Mouse (Mus musculus) cerebellum, adult 2 months (tissue): Measurements from ENCODE around the gene Irf2. TPM values are rescaled to one million over a fixed set of nuclear protein-coding genes. Genes with fewer than 3 reads are reported as not detected.

Experiments used
- DNase-seq, 2 experiments: peaks; one replicate each; pipeline ENCODE4 v3.0.0; 2021
- H3K27ac ChIP-seq: fragments of 200-500 bp; 2 replicates; pipeline ENCODE4 v1.5.1; 2012; ENCODE audit warnings: low read length, control low read depth, inconsistent platforms; ENCODE audit not compliant: insufficient read depth
- H3K27me3 ChIP-seq: fragments of 200-500 bp; 2 replicates; pipeline ENCODE4 v1.6.1; 2012; ENCODE audit warnings: inconsistent platforms, mild to moderate bottlenecking, low read length, moderate library complexity; ENCODE audit not compliant: control insufficient read depth, insufficient read depth
- H3K4me1 ChIP-seq: fragments of 200-500 bp; 2 replicates; pipeline ENCODE4 v1.6.1; 2011; ENCODE audit warnings: low read length; ENCODE audit not compliant: control insufficient read depth, insufficient read depth
- H3K4me3 ChIP-seq: fragments of 200-500 bp; replicated peaks from 2 replicates; pipeline ENCODE3; 2011; ENCODE audit warnings: mild to moderate bottlenecking, low read depth, low read length, control low read depth; ENCODE audit not compliant: insufficient read depth
- CTCF ChIP-seq: fragments of 200-500 bp; IDR thresholded peaks from 2 replicates; pipeline ENCODE4 v1.5.1; 2011; ENCODE audit warnings: low read depth, mild to moderate bottlenecking, control low read depth, low read length, moderate library complexity, borderline replicate concordance; ENCODE audit not compliant: insufficient read depth
- POLR2A ChIP-seq: fragments of 200-500 bp; IDR thresholded peaks from 2 replicates; pipeline ENCODE4 v1.6.1; 2011; ENCODE audit warnings: low read length, control low read depth, borderline replicate concordance; ENCODE audit not compliant: insufficient read depth
- WGBS: fragments of 180-500 bp; shearing (Covaris S2); methylation state at CpG from one replicate; pipeline ENCODE4 v1.1.7; 2018; 5-methylcytosine and 5-hydroxymethylcytosine counted together
- polyA plus RNA-seq: library from polyadenylated mRNA; depleted of rRNA; stranded (reverse); fragments of >200 nt; gene quantifications from 2 replicates; pipeline ENCODE4 v1.2.3, GENCODE M21; 2012

The Irf2 gene
- polyA plus RNA-seq, 1 experiment, result 19.0 TPM

DNA sequence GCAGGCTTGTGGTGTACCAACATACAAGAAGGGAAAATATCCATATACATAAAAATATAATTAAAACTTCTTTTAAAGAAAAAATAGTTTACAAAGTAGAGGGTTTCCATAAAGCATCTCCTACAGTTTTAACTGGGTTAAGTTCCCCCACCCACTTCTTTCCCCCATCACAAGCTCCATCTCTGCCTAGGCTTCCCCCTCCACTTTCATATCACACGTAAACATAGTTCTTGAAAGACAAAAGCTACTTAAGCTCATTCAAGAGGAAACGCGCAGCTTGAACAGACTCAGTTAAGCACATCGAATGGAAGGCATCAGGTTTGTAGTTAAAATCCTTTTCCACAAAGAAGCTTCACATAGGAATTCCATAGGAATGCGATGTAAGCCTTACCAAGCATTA, 32.8 kb upstream of the Irf2 start:
- Histone ChIP-seq H3K27me3 (no peaks in the 10 kb centered on the region), H3K27ac (no peak overlapping the region), H3K4me3 (no peak overlapping the region), H3K4me1 (no peaks in the 10 kb centered on the region)
- no peak for TF ChIP-seq POLR2A
- TF ChIP-seq CTCF, result no peak
- 69% methylated on average over 5 of the region's 5 CpGs for WGBS
- no peak for DNase-seq

DNA sequence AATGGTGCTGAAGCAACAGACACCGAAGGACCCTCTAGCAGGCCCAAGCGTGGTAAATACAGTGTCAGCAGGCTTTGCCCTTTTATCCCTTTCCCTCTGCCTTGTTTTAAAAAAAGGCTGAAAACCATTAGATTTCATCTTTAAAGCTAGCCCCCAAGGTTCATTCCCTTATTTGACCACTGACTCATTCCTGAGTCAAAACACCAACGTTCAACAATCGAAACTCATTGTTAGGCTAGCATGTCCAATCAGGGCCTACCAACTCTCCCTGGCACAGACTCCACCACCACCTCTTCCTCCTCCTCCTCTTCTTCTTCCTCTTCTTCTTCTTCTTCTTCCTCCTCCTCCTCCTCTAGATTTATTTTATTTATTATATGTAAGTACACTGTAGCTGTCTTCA, 30.2 kb upstream of the Irf2 start:
- no peak overlapping the region for H3K4me3 ChIP-seq
- no peaks in the 10 kb centered on the region for H3K4me1 ChIP-seq
- no peak for TF ChIP-seq CTCF
- H3K27ac ChIP-seq, result no peak overlapping the region
- no peak for DNase-seq
- WGBS, result 90% methylated on average over 4 of the region's 4 CpGs
- no peaks in the 10 kb centered on the region for H3K27me3 ChIP-seq

DNA sequence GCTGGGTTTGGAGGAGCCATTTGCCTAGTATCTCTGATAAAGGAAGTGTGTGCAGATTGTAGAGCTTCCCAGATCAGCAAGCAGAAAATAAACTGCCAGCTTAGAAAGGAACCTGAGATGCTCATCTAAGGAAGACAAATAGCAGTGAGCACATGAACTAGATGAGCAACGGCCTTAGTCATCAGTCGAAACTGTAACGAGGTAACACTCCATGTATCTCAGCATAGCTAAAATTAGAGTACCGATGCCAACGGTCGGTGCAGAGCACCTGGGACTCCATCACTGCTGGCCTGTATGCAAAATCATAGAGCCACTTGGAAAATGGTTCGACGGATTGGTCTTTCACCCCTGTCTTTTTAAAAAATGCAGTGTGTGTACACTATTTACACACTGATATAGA, 29.2 kb upstream of the Irf2 start:
- no peak overlapping the region for H3K4me3 ChIP-seq
- 91% methylated on average over 8 of the region's 8 CpGs for WGBS
- TF ChIP-seq CTCF, result no peak
- TF ChIP-seq POLR2A, result no peak

DNA sequence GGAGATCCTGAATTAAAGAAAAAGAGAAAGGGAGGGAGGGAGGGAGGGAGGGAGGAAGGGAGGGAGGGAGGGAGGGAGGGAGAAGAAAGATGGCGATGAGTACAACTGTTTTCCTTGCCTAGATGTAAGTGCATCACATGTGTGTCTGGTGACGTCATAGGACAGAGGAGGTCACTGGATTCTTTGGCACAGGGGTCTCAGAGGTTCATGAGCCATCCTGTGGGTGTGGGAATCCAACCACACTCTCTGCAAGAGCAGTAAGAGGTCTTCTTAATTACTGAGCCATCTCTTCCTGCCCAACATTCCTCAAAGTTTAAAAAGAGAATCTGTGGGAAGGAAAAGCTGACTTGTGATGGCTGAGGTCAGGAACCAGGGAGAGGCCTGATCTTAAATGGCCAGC, 28.0 kb upstream of the Irf2 start:
- 67% methylated on average over 2 of the region's 2 CpGs for whole genome bisulfite sequencing
- H3K27me3 ChIP-seq, result no peaks in the 10 kb centered on the region
- no peak for DNase-seq

More for the DNA sequence above, 29.2 kb upstream of the Irf2 start:
- no peak overlapping the region for H3K27ac ChIP-seq
- H3K4me1 ChIP-seq, result no peaks in the 10 kb centered on the region
- no peak for DNase-seq
- H3K27me3 ChIP-seq, result no peaks in the 10 kb centered on the region

DNA sequence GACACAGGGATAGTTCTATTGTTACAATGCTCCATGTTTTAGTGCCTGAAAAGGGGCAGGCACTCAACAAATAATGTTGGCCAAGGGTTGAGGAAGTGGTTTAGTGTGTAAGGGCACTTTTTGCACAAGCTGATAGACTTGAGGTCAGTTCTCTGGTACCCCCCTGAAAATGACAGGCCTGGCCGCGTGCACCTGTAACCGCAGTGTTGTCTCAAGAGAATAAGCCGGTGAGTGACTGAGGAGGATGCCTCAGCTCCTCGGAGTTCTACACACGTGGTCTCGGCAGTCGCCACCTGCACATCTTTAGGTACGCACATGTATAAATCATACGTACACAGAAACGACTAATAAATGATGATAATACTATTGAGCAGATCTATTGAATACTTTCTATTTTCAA, 26.4 kb upstream of the Irf2 start:
- Histone ChIP-seq H3K27ac (no peak overlapping the region), H3K27me3 (no peaks in the 10 kb centered on the region), H3K4me3 (no peak overlapping the region), H3K4me1 (no peaks in the 10 kb centered on the region)
- TF ChIP-seq POLR2A (no peak), CTCF (no peak)
- no peak for DNase-seq
- WGBS, result 91% methylated on average over 11 of the region's 11 CpGs

More for the DNA sequence above, 28.0 kb upstream of the Irf2 start:
- Histone ChIP-seq H3K4me1 (no peaks in the 10 kb centered on the region), H3K27ac (no peak overlapping the region), H3K4me3 (no peak overlapping the region)
- TF ChIP-seq POLR2A (no peak), CTCF (no peak)

DNA sequence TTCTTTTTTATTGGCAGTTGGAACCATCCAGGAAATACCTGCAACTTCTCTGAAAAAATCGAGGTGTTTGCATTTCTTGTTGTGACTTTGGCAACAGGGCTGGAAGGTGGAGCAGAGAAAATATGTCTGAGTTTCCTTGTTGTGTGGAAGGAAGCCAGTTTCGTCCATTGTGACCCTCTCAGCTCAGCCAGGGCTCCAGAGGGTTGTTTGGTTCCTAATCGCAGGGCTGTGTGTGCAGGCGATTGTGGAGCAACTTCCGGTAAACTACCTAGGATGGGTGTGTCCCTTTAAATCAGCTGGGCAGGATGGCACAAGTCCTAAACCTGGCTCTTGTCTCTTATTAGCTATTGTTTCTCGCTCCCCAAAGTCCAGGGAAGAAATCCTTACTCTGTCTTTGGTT, 25.7 kb upstream of the Irf2 start:
- WGBS, result 51% methylated on average over 6 of the region's 6 CpGs
- Histone ChIP-seq H3K27ac (no peak overlapping the region), H3K27me3 (no peaks in the 10 kb centered on the region), H3K4me3 (no peak overlapping the region), H3K4me1 (no peaks in the 10 kb centered on the region)
- no peak for DNase-seq
- TF ChIP-seq POLR2A (no peak), CTCF (no peak)

DNA sequence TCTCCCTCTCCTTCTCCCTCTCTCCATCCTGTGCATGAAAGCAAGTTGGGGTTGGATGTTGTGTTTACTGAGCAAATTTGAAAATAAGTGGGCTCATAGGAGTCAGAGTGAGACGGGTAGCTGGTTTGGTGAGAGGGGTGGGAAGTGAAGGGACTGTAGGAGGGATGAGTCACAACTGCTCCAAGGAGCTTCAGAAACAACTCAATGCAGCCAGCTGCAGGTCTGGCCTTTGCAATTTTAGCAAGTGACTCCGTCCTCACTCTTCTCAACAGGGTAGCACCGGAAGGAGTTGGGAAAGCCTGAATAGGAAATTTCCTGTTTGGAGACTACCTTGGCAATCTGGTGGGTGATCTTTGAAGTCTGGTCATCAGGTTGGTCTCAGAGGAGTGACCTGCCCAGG, 25.1 kb upstream of the Irf2 start:
- Histone ChIP-seq H3K4me1 (no peaks in the 10 kb centered on the region), H3K4me3 (no peak overlapping the region), H3K27ac (no peak overlapping the region), H3K27me3 (no peaks in the 10 kb centered on the region)
- DNase-seq, result no peak
- WGBS, result 83% methylated on average over 3 of the region's 3 CpGs
- TF ChIP-seq CTCF, result no peak
- no peak for TF ChIP-seq POLR2A

DNA sequence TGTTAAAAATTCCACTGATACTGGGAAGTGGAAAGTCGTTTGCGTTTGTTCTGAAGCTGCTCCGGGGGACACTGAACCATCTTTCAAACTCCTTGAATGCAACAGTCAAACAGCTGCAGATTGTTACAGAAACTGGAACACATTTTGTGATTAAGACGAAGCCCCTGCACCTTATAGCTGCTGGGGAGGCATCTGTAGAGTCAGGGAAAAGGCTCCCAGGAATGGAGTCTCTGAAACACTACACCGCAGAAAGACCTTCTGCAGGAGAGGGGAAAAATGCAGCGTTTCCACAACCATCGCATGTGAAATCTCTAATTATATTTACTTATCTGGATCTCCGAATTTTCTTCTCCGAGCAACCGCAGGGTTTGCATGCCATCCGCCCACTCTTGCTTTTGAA, 23.1 kb upstream of the Irf2 start:
- 57% methylated on average over 11 of the region's 11 CpGs for WGBS
- Histone ChIP-seq H3K4me3 (no peak overlapping the region), H3K27ac (no peak overlapping the region), H3K27me3 (no peaks in the 10 kb centered on the region), H3K4me1 (no peaks in the 10 kb centered on the region)
- TF ChIP-seq POLR2A (no peak), CTCF (no peak)
- DNase-seq, result no peak

DNA sequence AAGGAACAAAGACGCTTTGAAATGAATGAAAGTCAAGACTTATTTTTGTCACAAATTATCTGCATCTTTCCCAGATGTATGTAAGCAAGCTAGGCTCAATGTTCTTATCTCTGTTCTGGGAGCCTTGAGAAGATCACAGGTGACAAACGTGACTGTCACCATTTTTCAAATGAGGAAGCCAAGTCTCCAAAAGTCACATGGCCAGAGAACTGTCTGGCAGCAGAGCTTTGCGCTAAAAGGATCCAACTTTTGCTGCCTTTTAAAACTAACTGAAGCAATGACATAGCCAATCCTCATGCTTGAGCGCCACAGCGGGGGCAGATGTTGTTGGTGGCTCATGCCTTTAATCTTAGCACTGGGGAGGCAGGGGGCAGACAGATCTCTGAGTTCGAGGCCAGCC, 22.4 kb upstream of the Irf2 start:
- TF ChIP-seq CTCF (no peak), POLR2A (no peak)
- 54% methylated on average over 6 of the region's 6 CpGs for WGBS
- no peak for DNase-seq
- no peaks in the 10 kb centered on the region for H3K4me1 ChIP-seq
- H3K4me3 ChIP-seq, result no peak overlapping the region
- H3K27me3 ChIP-seq, result no peaks in the 10 kb centered on the region
- H3K27ac ChIP-seq, result no peak overlapping the region
